Mouse (Mus musculus) kidney, adult 2 months (tissue): ENCODE measurements at regions not wholly inside any gene's neighbourhood (a gene's known extent, or its start where the extent isn't known, plus 50 kb on each side); places are given as distances from the start of the nearest gene placed in this dataset.

Experiments used
- DNase-seq: peaks from one replicate; pipeline ENCODE4 v3.0.0; 2021
- H3K27ac ChIP-seq: fragments of 200-500 bp; 2 replicates; pipeline ENCODE4 v1.5.1; 2012; ENCODE audit warnings: low read depth, low read length, control low read depth, inconsistent platforms; ENCODE audit not compliant: insufficient read depth
- H3K27me3 ChIP-seq: fragments of 200-500 bp; replicated peaks from 2 replicates; pipeline ENCODE4 v1.6.1; 2012; ENCODE audit warnings: mild to moderate bottlenecking, moderate library complexity, low read length, inconsistent platforms; ENCODE audit not compliant: control insufficient read depth, insufficient read depth
- H3K36me3 ChIP-seq: fragments of 200-500 bp; 2 replicates; pipeline ENCODE4 v1.6.1; 2012; ENCODE audit warnings: mild to moderate bottlenecking, moderate library complexity, low read length, inconsistent platforms; ENCODE audit not compliant: control insufficient read depth, insufficient read depth
- H3K4me1 ChIP-seq: fragments of 200-500 bp; 2 replicates; pipeline ENCODE4 v1.6.1; 2011; ENCODE audit warnings: low read length; ENCODE audit not compliant: control insufficient read depth, insufficient read depth
- H3K4me3 ChIP-seq: fragments of 200-500 bp; 2 replicates; pipeline ENCODE4 v1.5.1; 2011; ENCODE audit warnings: mild to moderate bottlenecking, low read depth, low read length, control low read depth; ENCODE audit not compliant: insufficient read depth
- CTCF ChIP-seq: fragments of 200-500 bp; conservative IDR thresholded peaks from 2 replicates; pipeline ENCODE4 v1.5.1; 2011; ENCODE audit warnings: low read depth, mild to moderate bottlenecking, control low read depth, low read length, moderate library complexity, mixed read lengths; ENCODE audit not compliant: insufficient read depth, insufficient read length
- POLR2A ChIP-seq: fragments of 200-500 bp; IDR thresholded peaks from one replicate; pipeline ENCODE4 v1.6.1; 2011; ENCODE audit warnings: low read depth, low read length, control low read depth
- WGBS: fragments of 180-500 bp; shearing (Covaris S2); methylation state at CpG from one replicate; pipeline ENCODE4 v1.1.7; 2018; 5-methylcytosine and 5-hydroxymethylcytosine counted together

- Histone ChIP-seq H3K27me3 (peaks cover 3% of the 10 kb centered on the region), H3K36me3 (no peaks in the 10 kb centered on the region), H3K27ac (no peak overlapping the region), H3K4me3 (no peak overlapping the region), H3K4me1 (peaks cover 5% of the 10 kb centered on the region; the same call in 1 of the 2 replicates)
- 76% methylated on average over 4 of the region's 4 CpGs for WGBS
- DNase-seq = no peak
- TF ChIP-seq CTCF = no peak
- no peak for TF ChIP-seq POLR2A
Measured at GRCm38 (mm10) chr14:48852061-48852460, 178.4 kb upstream of the Otx2 start.

- WGBS = 90% methylated on average over 4 of the region's 4 CpGs
- no peak overlapping the region for H3K4me3 ChIP-seq
- no peaks in the 10 kb centered on the region; the same call in 1 of the 2 replicates for H3K27me3 ChIP-seq
- H3K4me1 ChIP-seq = no peaks in the 10 kb centered on the region
- H3K36me3 ChIP-seq = no peaks in the 10 kb centered on the region
- no peak overlapping the region for H3K27ac ChIP-seq
- TF ChIP-seq POLR2A (no peak), CTCF (no peak)
- no peak for DNase-seq
Measured at GRCm38 (mm10) chr14:48842861-48843260, 169.2 kb upstream of the Otx2 start.

DNA sequence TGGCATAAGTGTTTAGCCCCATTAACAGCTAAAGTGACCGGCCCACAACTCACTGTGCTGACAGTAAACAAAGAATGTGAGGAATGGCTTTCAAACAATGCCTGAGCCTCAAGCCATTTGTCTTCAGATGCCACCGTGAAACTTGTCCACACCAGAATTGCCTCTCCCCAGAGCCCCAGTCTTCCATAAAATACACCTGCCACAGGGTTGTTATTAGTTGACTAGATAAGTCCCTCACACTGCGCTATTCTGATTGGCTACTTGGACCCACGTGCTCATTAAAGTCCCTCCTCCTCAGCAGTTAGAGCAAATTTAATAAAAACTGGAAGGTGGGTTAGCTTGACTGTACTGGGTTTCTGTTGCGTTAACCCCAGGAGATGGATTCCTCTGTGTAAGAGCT lies 167.7 kb upstream of the Otx2 start:
- 58% methylated on average over 5 of the region's 5 CpGs for WGBS
- Histone ChIP-seq H3K4me1 (no peaks in the 10 kb centered on the region), H3K36me3 (no peaks in the 10 kb centered on the region), H3K27ac (no peak overlapping the region), H3K27me3 (no peaks in the 10 kb centered on the region; the same call in 1 of the 2 replicates), H3K4me3 (no peak overlapping the region)
- DNase-seq = no peak
- no peak for TF ChIP-seq CTCF
- no peak for TF ChIP-seq POLR2A

DNA sequence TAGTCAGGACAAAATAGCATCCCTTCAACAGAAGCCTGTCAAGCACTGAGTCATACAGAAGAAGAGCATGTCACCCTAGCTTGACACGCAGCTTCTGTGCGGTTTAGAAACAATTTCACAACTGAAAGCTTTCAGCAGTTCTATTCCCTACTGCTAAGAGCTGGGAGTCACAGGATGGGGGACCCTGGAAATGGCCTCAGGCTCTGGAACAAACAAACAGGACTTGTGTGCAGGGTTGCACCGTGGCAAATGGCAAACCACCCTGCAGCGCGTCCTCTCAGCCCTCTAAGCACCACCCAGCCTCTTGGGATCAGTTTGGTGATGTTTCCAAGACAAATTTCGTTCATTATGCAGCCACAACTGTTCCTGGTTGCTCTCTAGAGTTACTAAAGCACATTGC lies 163.6 kb upstream of the Otx2 start:
- DNase-seq = no peak
- TF ChIP-seq POLR2A = no peak
- no peak for TF ChIP-seq CTCF
- no peaks in the 10 kb centered on the region for H3K36me3 ChIP-seq
- H3K27me3 ChIP-seq = no peaks in the 10 kb centered on the region; the same call in 1 of the 2 replicates
- H3K4me1 ChIP-seq = no peaks in the 10 kb centered on the region
- H3K4me3 ChIP-seq = no peak overlapping the region
- H3K27ac ChIP-seq = no peak overlapping the region
- WGBS = 65% methylated on average over 6 of the region's 6 CpGs

DNA sequence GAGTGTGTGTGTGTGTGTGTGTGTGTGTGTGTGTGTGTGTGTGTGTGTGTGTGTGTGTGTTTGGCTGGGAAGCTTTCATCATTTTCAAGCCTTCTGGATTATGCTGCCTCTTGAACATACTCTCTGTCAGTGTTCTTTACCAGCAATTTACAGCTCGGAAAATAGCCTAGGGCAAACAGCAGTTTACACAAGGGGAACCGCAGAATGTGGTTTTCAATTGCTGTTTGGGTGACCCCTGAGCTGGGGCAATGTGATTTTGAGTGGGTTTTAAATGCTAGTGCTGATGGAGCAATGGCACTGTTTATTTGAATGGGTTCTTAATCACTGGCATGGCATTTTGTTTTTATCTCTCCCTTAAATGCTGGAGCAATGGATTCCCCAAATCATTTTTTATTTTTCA lies 162.5 kb upstream of the Otx2 start:
- WGBS = 29% methylated on average over 2 of the region's 2 CpGs
- DNase-seq = peak; percentile 4
- H3K4me1 ChIP-seq = no peaks in the 10 kb centered on the region
- no peak overlapping the region for H3K27ac ChIP-seq
- TF ChIP-seq CTCF = no peak
- TF ChIP-seq POLR2A = no peak
- no peaks in the 10 kb centered on the region for H3K36me3 ChIP-seq
- H3K4me3 ChIP-seq = no peak overlapping the region
- H3K27me3 ChIP-seq = no peaks in the 10 kb centered on the region

- Histone ChIP-seq H3K27ac (no peak overlapping the region), H3K4me1 (no peaks in the 10 kb centered on the region), H3K4me3 (no peak overlapping the region), H3K36me3 (no peaks in the 10 kb centered on the region), H3K27me3 (no peaks in the 10 kb centered on the region)
- no peak for TF ChIP-seq CTCF
- WGBS = 88% methylated on average over 2 of the region's 2 CpGs
- DNase-seq = no peak
Measured at GRCm38 (mm10) chr14:48834416-48834815, 160.8 kb upstream of the Otx2 start.

- Histone ChIP-seq H3K4me3 (no peak overlapping the region), H3K27me3 (no peaks in the 10 kb centered on the region), H3K36me3 (no peaks in the 10 kb centered on the region), H3K27ac (no peak overlapping the region), H3K4me1 (no peaks in the 10 kb centered on the region)
- DNase-seq = no peak
- 85% methylated on average over 5 of the region's 5 CpGs for WGBS
- TF ChIP-seq CTCF = no peak
- TF ChIP-seq POLR2A = no peak
Measured at GRCm38 (mm10) chr14:48826421-48826820, 152.8 kb upstream of the Otx2 start.

GRCm38 (mm10) chr14:48824375-48824774 lies 150.8 kb upstream of the Otx2 start:
- Histone ChIP-seq H3K27me3 (no peaks in the 10 kb centered on the region), H3K27ac (no peak overlapping the region), H3K36me3 (no peaks in the 10 kb centered on the region), H3K4me3 (no peak overlapping the region), H3K4me1 (no peaks in the 10 kb centered on the region)
- DNase-seq = no peak
- TF ChIP-seq POLR2A = no peak
- TF ChIP-seq CTCF = no peak
- WGBS = 52% methylated on average over 3 of the region's 3 CpGs
